Mouse (Mus musculus) adrenal gland, postnatal 25 days (tissue): ENCODE results near the gene Taf12. TPM values are rescaled to one million over a fixed set of nuclear protein-coding genes. Genes with fewer than 3 reads are reported as not detected.
A peak's percentile ranks its signal among the peaks of the same experiment; 100 is the strongest.
"Not testable (repeated sequence)": the region's sequence is repeated elsewhere in the genome, so short reads cannot be mapped to it uniquely, and the experiment has no call there.

Source experiments
- DNase-seq: peaks from one replicate; pipeline ENCODE4 v3.0.0; 2021; ENCODE audit warnings: mixed read lengths
- total RNA-seq: library from RNA; stranded (reverse); gene quantifications from 2 replicates; pipeline ENCODE4 v1.2.3, GENCODE M21; 2021

Taf12 gene
- total RNA-seq, 1 experiment from 2014 or later = 29.1 TPM

GRCm38 (mm10) chr4:132269740-132270560 is 4.2 kb upstream of the Taf12 start:
- DNase-seq = peak; percentile 79

GRCm38 (mm10) chr4:132273166-132273565 is 1.0 kb upstream of the Taf12 start:
- peak; percentile 10 for DNase-seq

- no peak for DNase-seq
Observed at GRCm38 (mm10) chr4:132275949-132276348, 1.8 kb downstream of the Taf12 start.

GRCm38 (mm10) chr4:132288840-132289239 is 14.7 kb downstream of the Taf12 start:
- not testable (repeated sequence) for DNase-seq

- DNase-seq = no peak
Observed at GRCm38 (mm10) chr4:132291056-132291455, 16.9 kb downstream of the Taf12 start.

GRCm38 (mm10) chr4:132291624-132292335 is 17.6 kb downstream of the Taf12 start:
- no peak for DNase-seq

- DNase-seq = peak; percentile 57
Observed at GRCm38 (mm10) chr4:132292988-132293387, 18.8 kb downstream of the Taf12 start.

- DNase-seq = no peak
Observed at GRCm38 (mm10) chr4:132293682-132294240, 19.6 kb downstream of the Taf12 start.

GRCm38 (mm10) chr4:132295696-132296390 is 21.7 kb downstream of the Taf12 start:
- DNase-seq = no peak

- no peak for DNase-seq
Observed at GRCm38 (mm10) chr4:132299849-132300248, 25.7 kb downstream of the Taf12 start.

GRCm38 (mm10) chr4:132301486-132301885 is 27.3 kb downstream of the Taf12 start:
- DNase-seq = no peak

GRCm38 (mm10) chr4:132301965-132302938 is 28.1 kb downstream of the Taf12 start:
- DNase-seq = no peak

- DNase-seq = peak; percentile 53
Observed at GRCm38 (mm10) chr4:132302939-132303479, 28.8 kb downstream of the Taf12 start, which contains the start of gene Rab42. Gene Rab42 (minus strand): TSS chr4:132303385.

GRCm38 (mm10) chr4:132303484-132303883 is 29.3 kb downstream of the Taf12 start:
- not testable (repeated sequence) for DNase-seq

GRCm38 (mm10) chr4:132305276-132305675 is 31.1 kb downstream of the Taf12 start:
- DNase-seq = no peak

GRCm38 (mm10) chr4:132306004-132306403 is 31.8 kb downstream of the Taf12 start:
- no peak for DNase-seq

GRCm38 (mm10) chr4:132308437-132309139 is 34.4 kb downstream of the Taf12 start:
- DNase-seq = peak; percentile 81

- DNase-seq = no peak
Observed at GRCm38 (mm10) chr4:132309140-132309848, 35.1 kb downstream of the Taf12 start.

GRCm38 (mm10) chr4:132309849-132310472 is 35.8 kb downstream of the Taf12 start:
- no peak for DNase-seq
